In the genomic region with DNA sequence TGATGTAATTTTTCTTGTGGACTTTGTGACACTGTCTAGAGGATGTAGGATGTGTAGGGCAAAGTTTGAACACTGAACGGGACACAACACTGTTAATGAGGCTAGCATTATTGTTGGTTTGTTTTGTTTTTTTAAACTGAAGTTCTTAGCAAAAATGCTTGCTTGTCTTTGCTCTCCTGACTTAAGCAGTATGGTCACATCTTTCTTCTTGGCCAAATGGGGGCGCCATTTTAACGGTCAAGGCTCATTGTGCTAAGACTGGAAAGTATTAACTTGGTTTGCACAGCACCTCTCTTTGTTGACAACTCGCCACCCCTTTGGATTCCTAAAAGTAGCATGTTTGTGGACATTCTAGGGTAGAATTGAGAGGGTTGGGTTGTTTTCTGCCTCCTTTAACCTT, we compare ENCODE assay signal across 8 mouse cellular contexts. TPM values are rescaled to one million over a fixed set of nuclear protein-coding genes. Genes with fewer than 3 reads are reported as not detected.
DNase-seq lines count a peak whose midpoint lies in the region; ATAC-seq and TF ChIP-seq lines count a peak whose summit lies in the region.

No protein-coding gene starts in this region.

- no peak for TF ChIP-seq CTCF in lung, adult 2 months (IDR thresholded peaks at IDR 0.05; ENCODE audit: insufficient read depth, low read length)
- TF ChIP-seq CTCF in Patski (IDR thresholded peaks at IDR 0.05), result peak; percentile 65

- CTCF ChIA-PET in Patski (lab: Charles Lee), result interaction anchor here (1.4 to 1.7 kb wide), 3 partner anchors 9 to 66 kb away, joined by 3 to 5 read pairs (median 4); no protein-coding TSS in a partner anchor

- no peaks in the 10 kb centered on the region for H3K27me3 ChIP-seq in Patski
- H3K27me3 ChIP-seq in hindbrain, embryonic 12.5 days, result no peaks in the 10 kb centered on the region
- H3K27me3 ChIP-seq in liver, embryonic 12.5 days (replicated peaks), result no peaks in the 10 kb centered on the region

- H3K9ac ChIP-seq in hindbrain, embryonic 12.5 days, result peak overlapping the region; percentile 87
- peak overlapping the region; percentile 92 for H3K9ac ChIP-seq in liver, embryonic 12.5 days

- TF ChIP-seq POLR2A in lung, adult 2 months (IDR thresholded peaks at IDR 0.05; ENCODE audit: borderline replicate concordance, extremely low read depth, low read depth, low read length), result no peak

- ATAC-seq in Patski, result no peak
- ATAC-seq in hindbrain, embryonic 12.5 days (ENCODE audit: low FRiP score), result no peak
- ATAC-seq in liver, embryonic 12.5 days, result no peak
- ATAC-seq in megakaryocyte-erythroid progenitor cell, adult 5-6 weeks (replicated peaks; ENCODE audit: low FRiP score, low TSS enrichment, poor library complexity, severe bottlenecking), result no peak

- POLR2A ChIA-PET in Patski (lab: Charles Lee), result no interaction called here

- DNase-seq in lung, adult 18-20 months, result peak; percentile 26 to 31
- no peak for DNase-seq in lung, adult 2 months
- DNase-seq in Patski (ENCODE audit: low read depth, low spot score), result peak; percentile 6
- DNase-seq in embryo, embryonic 9.5 days (ENCODE audit: extremely low spot score), result peak; percentile 42
- peak; percentile 58 for DNase-seq in retina, embryonic 14.5 days (ENCODE audit: low spot score)

- WGBS in lung, adult 2 months, result 19% methylated on average over 4 of the region's 4 CpGs
- WGBS in hindbrain, embryonic 12.5 days, result 28% methylated on average over 4 of the region's 4 CpGs
- 18% methylated on average over 4 of the region's 4 CpGs for WGBS in liver, embryonic 12.5 days (ENCODE audit: insufficient replicate concordance)

- H3K27ac ChIP-seq in hindbrain, embryonic 12.5 days, result no peak overlapping the region
- peak overlapping the region; percentile 93 for H3K27ac ChIP-seq in liver, embryonic 12.5 days

- peak overlapping the region; percentile 73 for H3K4me2 ChIP-seq in hindbrain, embryonic 12.5 days (replicated peaks)
- peak overlapping the region; percentile 79 for H3K4me2 ChIP-seq in liver, embryonic 12.5 days

- in situ Hi-C loops in Patski (cut with MboI; ENCODE audit: low pct_unique_long_range_greater_than_20kb), result no loop called here

- H3K4me3 ChIP-seq in lung, adult 2 months (replicated peaks; ENCODE audit: extremely low read depth, low read depth, low read length), result no peak overlapping the region
- peak overlapping the region; percentile 75 for H3K4me3 ChIP-seq in hindbrain, embryonic 12.5 days
- peak overlapping the region; percentile 88 for H3K4me3 ChIP-seq in liver, embryonic 12.5 days

- H3K4me1 ChIP-seq in lung, adult 2 months (ENCODE audit: control insufficient read depth, insufficient read depth, low read length), result peaks cover 10% of the 10 kb centered on the region; the same call in 1 of the 2 replicates
- H3K4me1 ChIP-seq in hindbrain, embryonic 12.5 days, result peaks cover 18% of the 10 kb centered on the region
- H3K4me1 ChIP-seq in liver, embryonic 12.5 days, result peaks cover 28% of the 10 kb centered on the region

- no peaks in the 10 kb centered on the region for H3K9me3 ChIP-seq in hindbrain, embryonic 12.5 days (replicated peaks)
- no peaks in the 10 kb centered on the region for H3K9me3 ChIP-seq in liver, embryonic 12.5 days (replicated peaks)

- H3K36me3 ChIP-seq in hindbrain, embryonic 12.5 days, result peaks cover 42% of the 10 kb centered on the region
- H3K36me3 ChIP-seq in liver, embryonic 12.5 days, result peaks cover 56% of the 10 kb centered on the region

RNA-seq across cellular contexts. Expression of a gene that starts 1.4 kb away (rescaled TPM):
- 46.6 and 53.5 TPM in 2 replicates for polyA plus RNA-seq in lung, adult 2 months (2012; rRNA removed)
- 157 TPM for polyA plus RNA-seq in Patski (2021)
- 181 and 187 TPM in 2 replicates for polyA plus RNA-seq in hindbrain, embryonic 12.5 days (2016; fragmentation: Nextera tagmentation; extraction: Ambion mirVana)
- polyA plus RNA-seq in liver, embryonic 12.5 days (2016; fragmentation: Nextera tagmentation; extraction: Ambion mirVana), result 214 and 222 TPM in 2 replicates
- total RNA-seq in megakaryocyte-erythroid progenitor cell, adult 5-6 weeks (2014; fragmentation: Nextera tagmentation), result 127 and 212 TPM in 2 replicates
- 295 and 365 TPM in 2 replicates for total RNA-seq in megakaryocyte-erythroid progenitor cell, adult 5-6 weeks (2017)

RNA-seq across cellular contexts. Expression of a gene that starts 1.6 kb away (rescaled TPM):
- polyA plus RNA-seq in lung, adult 2 months (2012; rRNA removed), result 17.1 and 23.3 TPM in 2 replicates
- polyA plus RNA-seq in Patski (2021), result 63.6 TPM
- polyA plus RNA-seq in hindbrain, embryonic 12.5 days (2016; fragmentation: Nextera tagmentation; extraction: Ambion mirVana), result 60.0 and 62.1 TPM in 2 replicates
- 11.6 and 13.6 TPM in 2 replicates for polyA plus RNA-seq in liver, embryonic 12.5 days (2016; fragmentation: Nextera tagmentation; extraction: Ambion mirVana)
- 20.5 and 25.5 TPM in 2 replicates for total RNA-seq in megakaryocyte-erythroid progenitor cell, adult 5-6 weeks (2014; fragmentation: Nextera tagmentation)
- 15.8 and 26.0 TPM in 2 replicates for total RNA-seq in megakaryocyte-erythroid progenitor cell, adult 5-6 weeks (2017)

RNA-seq across cellular contexts. Expression of a gene that starts 29.1 kb away (rescaled TPM):
- 0.31 and 0.91 TPM in 2 replicates for polyA plus RNA-seq in lung, adult 2 months (2012; rRNA removed)
- polyA plus RNA-seq in Patski (2021), result 0.24 TPM
- polyA plus RNA-seq in hindbrain, embryonic 12.5 days (2016; fragmentation: Nextera tagmentation; extraction: Ambion mirVana), result 1.6 and 1.8 TPM in 2 replicates
- polyA plus RNA-seq in liver, embryonic 12.5 days (2016; fragmentation: Nextera tagmentation; extraction: Ambion mirVana), result 0.32 and 0.49 TPM in 2 replicates
- not detected in 2 replicates for total RNA-seq in megakaryocyte-erythroid progenitor cell, adult 5-6 weeks (2014; fragmentation: Nextera tagmentation)
- not detected in 2 replicates for total RNA-seq in megakaryocyte-erythroid progenitor cell, adult 5-6 weeks (2017)

RNA-seq across cellular contexts. Expression of a gene that starts 31.8 kb away (rescaled TPM):
- polyA plus RNA-seq in lung, adult 2 months (2012; rRNA removed), result 0.38 and 0.56 TPM in 2 replicates
- 0.27 TPM for polyA plus RNA-seq in Patski (2021)
- polyA plus RNA-seq in hindbrain, embryonic 12.5 days (2016; fragmentation: Nextera tagmentation; extraction: Ambion mirVana), result 1.0 and 1.1 TPM in 2 replicates
- 0.33 and 0.74 TPM in 2 replicates for polyA plus RNA-seq in liver, embryonic 12.5 days (2016; fragmentation: Nextera tagmentation; extraction: Ambion mirVana)
- not detected in 2 replicates for total RNA-seq in megakaryocyte-erythroid progenitor cell, adult 5-6 weeks (2014; fragmentation: Nextera tagmentation)
- not detected in 2 replicates for total RNA-seq in megakaryocyte-erythroid progenitor cell, adult 5-6 weeks (2017)
